Mouse (Mus musculus): ENCODE data around the gene Hibch. TPM values are rescaled to one million over a fixed set of nuclear protein-coding genes. Genes with fewer than 3 reads are reported as not detected.
"Not testable (repeated sequence)": the region's sequence is repeated elsewhere in the genome, so short reads cannot be mapped to it uniquely, and the experiment has no call there.

Gene Hibch
- polyA plus RNA-seq, 1 experiment from 2014 or later, result 14.8 TPM

DNA sequence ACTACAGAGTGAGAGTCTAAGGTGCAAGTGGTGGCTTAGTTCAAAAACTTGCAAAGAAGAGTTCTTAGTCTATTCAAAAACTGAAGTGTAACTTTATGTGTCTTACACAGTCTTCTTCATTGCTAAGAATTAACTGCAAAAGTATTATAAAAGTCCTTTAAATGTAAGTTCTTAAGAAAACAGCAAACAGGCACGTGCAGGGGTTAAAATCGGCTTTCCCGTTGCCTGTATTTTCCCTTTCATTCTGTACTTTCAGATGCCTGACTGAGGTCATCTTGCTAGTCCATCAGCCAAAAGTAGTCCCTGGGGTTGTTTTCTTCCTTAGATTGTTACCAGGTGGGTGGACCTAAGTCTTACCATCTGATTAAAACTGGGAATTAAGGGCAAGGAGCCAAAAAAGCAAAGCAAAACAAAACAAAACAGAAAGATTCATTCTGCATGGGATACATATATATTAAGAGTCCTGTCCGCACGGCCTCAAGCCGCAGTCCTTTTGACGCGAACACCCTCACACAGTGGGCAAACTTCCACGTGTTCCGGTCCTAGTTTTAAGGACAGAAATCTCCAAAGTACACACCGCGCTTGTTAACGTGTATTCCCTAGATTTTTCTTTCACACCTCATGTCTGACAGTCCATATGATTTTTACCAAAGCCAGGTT, 28.4 kb upstream of the Hibch start:
- Histone ChIP-seq H3K4me1 (ENCODE audit: control insufficient read depth, low read depth, low read length) (no peaks in the 10 kb centered on the region; the same call in 1 of the 2 replicates), H3K4me3 (ENCODE audit: low read depth, low read length) (peak overlapping the region; percentile 70), H3K4me2 (ENCODE audit: low read depth, low read length) (peak overlapping the region; percentile 72), H3K9ac (ENCODE audit: low read depth, low read length) (no peak overlapping the region; the same call in 1 of the 2 replicates), H3K36me3 (ENCODE audit: control insufficient read depth, insufficient read depth) (no peaks in the 10 kb centered on the region), H3K9me3 (replicated peaks; ENCODE audit: control insufficient read depth, low read length) (no peaks in the 10 kb centered on the region), H3K27ac (ENCODE audit: low read length) (no peak overlapping the region), H3K27me3 (ENCODE audit: control insufficient read depth, insufficient read depth, low read depth, low read length) (no peaks in the 10 kb centered on the region)
- ATAC-seq (ENCODE audit: low read depth), result no peak
- WGBS (ENCODE audit: insufficient replicate concordance), result 58% methylated on average over 13 of the region's 13 CpGs

DNA sequence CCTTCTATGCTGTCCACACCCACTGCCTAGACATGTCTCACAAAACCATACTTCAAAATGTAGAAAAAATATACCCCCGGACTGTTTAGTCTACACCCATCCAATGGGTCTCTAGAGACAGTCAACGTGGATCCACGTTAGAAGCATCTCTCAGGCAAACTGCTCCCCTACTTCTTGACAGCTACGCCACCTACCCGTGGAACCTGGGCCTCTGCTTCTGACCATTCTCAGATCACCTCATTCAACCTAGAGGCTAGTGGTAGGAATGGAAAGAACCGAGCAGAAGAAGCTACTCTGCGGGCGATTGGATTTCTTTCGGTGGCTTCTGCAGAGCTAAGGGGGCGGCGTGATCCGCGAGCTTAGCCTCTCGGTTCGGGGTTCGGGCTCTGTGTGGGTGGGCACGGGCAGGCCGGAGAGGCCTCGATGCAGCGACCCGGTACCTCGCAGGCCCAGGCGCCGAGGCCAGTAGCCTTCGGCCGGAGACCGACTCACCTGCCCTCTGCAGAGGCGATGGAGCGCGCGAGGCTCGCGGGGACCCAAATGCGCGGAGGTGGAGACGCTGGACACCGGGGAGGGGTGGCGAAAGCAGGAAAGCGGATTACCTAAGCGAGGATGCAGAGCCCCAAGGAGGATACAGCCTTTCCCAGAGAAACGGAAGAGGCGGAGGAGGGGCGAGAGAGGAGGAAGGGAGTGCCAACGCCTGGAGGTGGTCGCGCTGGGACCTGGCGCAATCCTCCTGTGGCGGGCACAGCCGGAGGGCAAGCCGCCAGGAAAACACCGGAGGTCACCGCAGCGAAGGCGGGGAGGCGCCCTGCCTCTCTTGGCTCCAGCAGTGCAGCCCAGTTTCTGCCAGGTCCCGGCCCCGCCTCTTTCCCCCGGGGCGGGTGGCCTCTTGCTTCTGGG, 27.6 kb upstream of the Hibch start, which contains the start of gene Inpp1:
Gene Inpp1 (minus strand): TSS at position 779 of the 903 bp plus-strand sequence.
- Histone ChIP-seq H3K9me3 (replicated peaks; ENCODE audit: control insufficient read depth, low read length) (no peaks in the 10 kb centered on the region), H3K27ac (ENCODE audit: low read length) (peak within 1 kb of the TSS; percentile 72), H3K9ac (ENCODE audit: low read depth, low read length) (peak within 1 kb of the TSS; percentile 65), H3K4me3 (ENCODE audit: low read depth, low read length) (peak within 1 kb of the TSS; percentile 70), H3K36me3 (ENCODE audit: control insufficient read depth, insufficient read depth) (no peaks in the 10 kb centered on the region), H3K4me1 (ENCODE audit: control insufficient read depth, low read depth, low read length) (no peaks in the 10 kb centered on the region; the same call in 1 of the 2 replicates), H3K4me2 (ENCODE audit: low read depth, low read length) (peak within 1 kb of the TSS; percentile 72), H3K27me3 (ENCODE audit: control insufficient read depth, insufficient read depth, low read depth, low read length) (no peaks in the 10 kb centered on the region)
- WGBS (ENCODE audit: insufficient replicate concordance), result under 1% methylated on average over 59 of the region's 59 CpGs
- ATAC-seq (ENCODE audit: low read depth), result peak; percentile 81

DNA sequence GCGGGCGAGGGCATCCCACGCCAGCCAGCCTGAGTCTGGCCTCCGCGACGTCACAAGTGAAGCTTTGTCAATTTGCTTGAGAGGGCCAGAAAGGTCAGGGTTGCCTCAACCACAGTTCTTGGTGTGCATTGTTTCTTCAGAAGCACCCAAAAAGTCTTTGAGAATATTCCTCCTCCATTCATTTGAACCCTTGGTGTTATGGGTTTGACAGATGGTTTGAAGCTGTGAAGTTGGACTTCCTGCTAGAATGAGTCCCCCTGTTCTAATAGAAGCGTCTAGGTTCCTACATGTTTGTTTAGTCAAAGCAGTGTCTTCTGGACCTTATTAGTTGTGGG, 26.9 kb upstream of the Hibch start:
- Histone ChIP-seq H3K36me3 (ENCODE audit: control insufficient read depth, insufficient read depth) (no peaks in the 10 kb centered on the region), H3K27me3 (ENCODE audit: control insufficient read depth, insufficient read depth, low read depth, low read length) (no peaks in the 10 kb centered on the region), H3K9me3 (replicated peaks; ENCODE audit: control insufficient read depth, low read length) (no peaks in the 10 kb centered on the region), H3K4me1 (ENCODE audit: control insufficient read depth, low read depth, low read length) (no peaks in the 10 kb centered on the region; the same call in 1 of the 2 replicates), H3K9ac (ENCODE audit: low read depth, low read length) (peak overlapping the region; percentile 65; the same call in 1 of the 2 replicates), H3K27ac (ENCODE audit: low read length) (no peak overlapping the region), H3K4me3 (ENCODE audit: low read depth, low read length) (peak overlapping the region; percentile 70), H3K4me2 (ENCODE audit: low read depth, low read length) (peak overlapping the region; percentile 72)
- no peak for ATAC-seq (ENCODE audit: low read depth)
- 4% methylated on average over 7 of the region's 7 CpGs for WGBS (ENCODE audit: insufficient replicate concordance)

DNA sequence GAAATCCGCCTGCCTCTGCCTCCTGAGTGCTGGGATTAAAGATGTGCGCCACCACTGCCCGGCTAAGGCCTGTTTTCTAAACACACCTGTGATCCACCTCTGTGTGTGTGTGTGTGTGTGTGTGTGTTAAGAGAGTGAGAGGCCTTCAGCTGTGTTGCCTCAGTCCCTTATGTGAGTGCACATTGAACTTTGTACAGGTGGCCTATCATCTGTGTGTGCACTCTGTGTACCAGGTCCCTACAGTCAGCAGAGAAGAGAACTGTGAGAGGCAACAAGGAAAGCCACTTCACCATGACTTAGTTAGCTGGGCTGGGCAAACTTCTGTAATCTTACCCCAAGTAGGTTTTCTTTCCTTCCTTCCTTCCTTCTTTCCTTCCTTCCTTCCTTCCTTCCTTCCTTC, 5.6 kb upstream of the Hibch start:
- 86% methylated on average over 3 of the region's 3 CpGs for WGBS (ENCODE audit: insufficient replicate concordance)
- peak; percentile 63 for ATAC-seq (ENCODE audit: low read depth)
- H3K36me3 ChIP-seq (ENCODE audit: control insufficient read depth, insufficient read depth), result no peaks in the 10 kb centered on the region

GRCm38 (mm10) chr1:52844354-52844753, 375 bp upstream of the Hibch start:
- no peak overlapping the region for H3K27ac ChIP-seq (ENCODE audit: low read length)
- H3K4me1 ChIP-seq (ENCODE audit: control insufficient read depth, low read depth, low read length), result peaks cover 12% of the 10 kb centered on the region

More for the DNA sequence above, 5.6 kb upstream of the Hibch start:
- H3K4me3 ChIP-seq (ENCODE audit: low read depth, low read length), result no peak overlapping the region
- no peak overlapping the region for H3K27ac ChIP-seq (ENCODE audit: low read length)
- H3K4me2 ChIP-seq (ENCODE audit: low read depth, low read length), result no peak overlapping the region
- H3K27me3 ChIP-seq (ENCODE audit: control insufficient read depth, insufficient read depth, low read depth, low read length), result no peaks in the 10 kb centered on the region
- H3K9me3 ChIP-seq (replicated peaks; ENCODE audit: control insufficient read depth, low read length), result no peaks in the 10 kb centered on the region
- H3K9ac ChIP-seq (ENCODE audit: low read depth, low read length), result no peak overlapping the region
- peaks cover under 1% of the 10 kb centered on the region for H3K4me1 ChIP-seq (ENCODE audit: control insufficient read depth, low read depth, low read length)

GRCm38 (mm10) chr1:52846556-52846955, 1.8 kb downstream of the Hibch start:
- WGBS (ENCODE audit: insufficient replicate concordance), result 83% methylated on average over 4 of the region's 4 CpGs
- no peaks in the 10 kb centered on the region for H3K36me3 ChIP-seq (ENCODE audit: control insufficient read depth, insufficient read depth)
- H3K4me1 ChIP-seq (ENCODE audit: control insufficient read depth, low read depth, low read length), result peaks cover 12% of the 10 kb centered on the region
- H3K27me3 ChIP-seq (ENCODE audit: control insufficient read depth, insufficient read depth, low read depth, low read length), result no peaks in the 10 kb centered on the region
- no peak overlapping the region for H3K4me3 ChIP-seq (ENCODE audit: low read depth, low read length)
- H3K9me3 ChIP-seq (replicated peaks; ENCODE audit: control insufficient read depth, low read length), result no peaks in the 10 kb centered on the region
- no peak for ATAC-seq (ENCODE audit: low read depth)
- no peak overlapping the region for H3K27ac ChIP-seq (ENCODE audit: low read length)
- no peak overlapping the region for H3K4me2 ChIP-seq (ENCODE audit: low read depth, low read length)
- no peak overlapping the region for H3K9ac ChIP-seq (ENCODE audit: low read depth, low read length)

More at GRCm38 (mm10) chr1:52844354-52844753, 375 bp upstream of the Hibch start:
- Histone ChIP-seq H3K4me2 (ENCODE audit: low read depth, low read length) (peak overlapping the region; percentile 85), H3K9me3 (replicated peaks; ENCODE audit: control insufficient read depth, low read length) (no peaks in the 10 kb centered on the region), H3K36me3 (ENCODE audit: control insufficient read depth, insufficient read depth) (no peaks in the 10 kb centered on the region), H3K27me3 (ENCODE audit: control insufficient read depth, insufficient read depth, low read depth, low read length) (no peaks in the 10 kb centered on the region), H3K9ac (ENCODE audit: low read depth, low read length) (no peak overlapping the region), H3K4me3 (ENCODE audit: low read depth, low read length) (peak overlapping the region; percentile 75)
- ATAC-seq (ENCODE audit: low read depth), result no peak
- whole genome bisulfite sequencing (ENCODE audit: insufficient replicate concordance), result 8% methylated on average over 3 of the region's 3 CpGs

- H3K9me3 ChIP-seq (replicated peaks; ENCODE audit: control insufficient read depth, low read length), result no peaks in the 10 kb centered on the region
- H3K4me1 ChIP-seq (ENCODE audit: control insufficient read depth, low read depth, low read length), result peaks cover 8% of the 10 kb centered on the region
- WGBS (ENCODE audit: insufficient replicate concordance), result 63% methylated on average over 4 of the region's 4 CpGs
- H3K4me2 ChIP-seq (ENCODE audit: low read depth, low read length), result no peak overlapping the region
- H3K9ac ChIP-seq (ENCODE audit: low read depth, low read length), result no peak overlapping the region
- H3K27me3 ChIP-seq (ENCODE audit: control insufficient read depth, insufficient read depth, low read depth, low read length), result no peaks in the 10 kb centered on the region
- no peak overlapping the region for H3K27ac ChIP-seq (ENCODE audit: low read length)
- no peaks in the 10 kb centered on the region for H3K36me3 ChIP-seq (ENCODE audit: control insufficient read depth, insufficient read depth)
- no peak overlapping the region for H3K4me3 ChIP-seq (ENCODE audit: low read depth, low read length)
- ATAC-seq (ENCODE audit: low read depth), result no peak
These were observed 4.7 kb downstream of the Hibch start for GRCm38 (mm10) chr1:52849422-52849821.

DNA sequence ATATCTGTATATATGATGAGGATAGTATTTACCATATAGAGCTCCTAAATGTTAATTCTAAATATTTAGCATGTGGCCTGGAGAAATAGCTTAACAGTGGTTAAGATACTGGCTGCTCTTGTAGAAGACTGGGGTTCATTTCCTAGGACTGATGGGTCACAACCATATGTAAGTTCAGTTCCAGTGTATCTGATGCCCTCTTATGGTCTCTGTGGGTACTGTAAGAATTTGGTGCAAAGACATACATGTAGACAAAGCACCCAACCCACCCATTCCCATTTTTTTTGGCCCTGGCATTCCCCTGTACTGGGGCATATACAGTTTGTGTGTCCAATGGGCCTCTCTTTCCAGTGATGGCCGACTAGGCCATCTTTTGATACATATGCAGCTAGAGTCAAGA, 9.3 kb downstream of the Hibch start:
- not testable (repeated sequence) for H3K9ac ChIP-seq (ENCODE audit: low read depth, low read length); H3K36me3 ChIP-seq (ENCODE audit: control insufficient read depth, insufficient read depth); H3K4me2 ChIP-seq (ENCODE audit: low read depth, low read length); H3K4me3 ChIP-seq (ENCODE audit: low read depth, low read length); H3K27me3 ChIP-seq (ENCODE audit: control insufficient read depth, insufficient read depth, low read depth, low read length); H3K27ac ChIP-seq (ENCODE audit: low read length); ATAC-seq (ENCODE audit: low read depth); H3K9me3 ChIP-seq (replicated peaks; ENCODE audit: control insufficient read depth, low read length); H3K4me1 ChIP-seq (ENCODE audit: control insufficient read depth, low read depth, low read length)
- no CpG with 5 or more reads among the region's 1 CpGs for WGBS (ENCODE audit: insufficient replicate concordance)

All from liver, embryonic 16.5 days (tissue).